Mouse (Mus musculus) urinary bladder, adult 18-20 months (tissue): ENCODE measurements around the gene Vmn1r208.
"Not testable (repeated sequence)": the region's sequence is repeated elsewhere in the genome, so short reads cannot be mapped to it uniquely, and the experiment has no call there.

Experiments
- DNase-seq, 2 experiments: peaks; one replicate each; pipeline ENCODE4 v3.0.0; 2022; ENCODE audit warnings: low spot score in 2 of 2, mixed read lengths in 2 of 2

Gene Vmn1r208

GRCm38 (mm10) chr13:22777300-22777699, at the start of gene Vmn1r208:
Gene Vmn1r208 (minus strand): TSS chr13:22777400.
- DNase-seq = not testable (repeated sequence)

GRCm38 (mm10) chr13:22821601-22822000, 44.4 kb upstream of the Vmn1r208 start:
- DNase-seq = not testable (repeated sequence)

GRCm38 (mm10) chr13:22809582-22809981, 32.4 kb upstream of the Vmn1r208 start, which contains the start of gene Vmn1r209:
Gene Vmn1r209 (minus strand): TSS chr13:22809682.
- not testable (repeated sequence) for DNase-seq

GRCm38 (mm10) chr13:22788096-22788495, 10.9 kb upstream of the Vmn1r208 start:
- DNase-seq = not testable (repeated sequence)

- not testable (repeated sequence) for DNase-seq
These were observed 7.0 kb upstream of the Vmn1r208 start for GRCm38 (mm10) chr13:22784159-22784558.

- not testable (repeated sequence) for DNase-seq
These were observed 5.6 kb downstream of the Vmn1r208 start for GRCm38 (mm10) chr13:22771592-22771991.

GRCm38 (mm10) chr13:22747524-22747923, 29.7 kb downstream of the Vmn1r208 start:
- DNase-seq = no peak

GRCm38 (mm10) chr13:22729529-22729928, 47.7 kb downstream of the Vmn1r208 start, which contains the start of gene Vmn1r207-ps:
Gene Vmn1r207-ps (minus strand): TSS chr13:22729629.
- not testable (repeated sequence) for DNase-seq
